Mouse (Mus musculus) natural killer cell, adult 2 months (primary cell): ENCODE results near the gene Mrps2.

Experiments used
- DNase-seq, 2 experiments: peaks; one replicate each; pipeline ENCODE4 v3.0.0; 2022; ENCODE audit warnings: low spot score in 2 of 2

Gene Mrps2

GRCm38 (mm10) chr2:28520581-28520980 lies 52.7 kb downstream of the Mrps2 start:
- no peak for DNase-seq
